Mouse (Mus musculus): ENCODE measurements around the gene Insl5. TPM values are rescaled to one million over a fixed set of nuclear protein-coding genes. Genes with fewer than 3 reads are reported as not detected.

Gene Insl5
- total RNA-seq, 1 experiment: not detected

GRCm38 (mm10) chr4:102990016-102990415 is 36.6 kb downstream of the Insl5 start:
- in situ Hi-C loops (cut with MboI; ENCODE audit: low sequenced_read_pairs in 2 of 2, unreplicated experiment in 2 of 2): no loop called here
- TF ChIP-seq ZNF384 (IDR thresholded peaks at IDR 0.05; ENCODE audit: low read depth, low read length) (no peak), MAFK (IDR thresholded peaks at IDR 0.05; ENCODE audit: insufficient read depth, low read depth, low read length) (no peak), CHD2 (IDR thresholded peaks at IDR 0.05; ENCODE audit: low read depth, low read length) (no peak), ZC3H11A (IDR thresholded peaks at IDR 0.05; ENCODE audit: borderline replicate concordance, low read depth, low read length) (no peak), HCFC1 (IDR thresholded peaks at IDR 0.05; ENCODE audit: borderline replicate concordance, insufficient read depth, low read length) (no peak)
- H3K27ac ChIP-seq (ENCODE audit: insufficient read depth, low read depth, low read length, poor library complexity, severe bottlenecking): no peak overlapping the region
- no peaks in the 10 kb centered on the region for H3K36me3 ChIP-seq (ENCODE audit: control insufficient read depth, insufficient read depth, low read length, poor library complexity, severe bottlenecking)
- H3K9ac ChIP-seq (ENCODE audit: insufficient read depth, low read depth, low read length, poor library complexity, severe bottlenecking): no peak overlapping the region
- no peak for DNase-seq (ENCODE audit: low read depth, low spot score)
- H3K4me1 ChIP-seq (ENCODE audit: control insufficient read depth in 2 of 2, insufficient read depth in 2 of 2, low read length in 2 of 2, poor library complexity in 1 of 2): no peaks in the 10 kb centered on the region
- no peak overlapping the region for H3K4me3 ChIP-seq (ENCODE audit: insufficient read depth in 1 of 2, low read depth in 1 of 2, low read length in 2 of 2, poor library complexity in 1 of 2, severe bottlenecking in 1 of 2)
- H3K9me3 ChIP-seq (ENCODE audit: control insufficient read depth, insufficient read depth, low read depth, low read length): no peaks in the 10 kb centered on the region

- H3K36me3 ChIP-seq (ENCODE audit: control insufficient read depth, insufficient read depth, low read length, poor library complexity, severe bottlenecking): no peaks in the 10 kb centered on the region
- in situ Hi-C loops (cut with MboI; ENCODE audit: low sequenced_read_pairs in 2 of 2, unreplicated experiment in 2 of 2): no loop called here
- TF ChIP-seq CHD2 (IDR thresholded peaks at IDR 0.05; ENCODE audit: low read depth, low read length) (no peak), ZC3H11A (IDR thresholded peaks at IDR 0.05; ENCODE audit: borderline replicate concordance, low read depth, low read length) (no peak), HCFC1 (IDR thresholded peaks at IDR 0.05; ENCODE audit: borderline replicate concordance, insufficient read depth, low read length) (no peak), MAFK (IDR thresholded peaks at IDR 0.05; ENCODE audit: insufficient read depth, low read depth, low read length) (no peak), ZNF384 (IDR thresholded peaks at IDR 0.05; ENCODE audit: low read depth, low read length) (no peak)
- no peak overlapping the region for H3K9ac ChIP-seq (ENCODE audit: insufficient read depth, low read depth, low read length, poor library complexity, severe bottlenecking)
- no peaks in the 10 kb centered on the region for H3K4me1 ChIP-seq (ENCODE audit: control insufficient read depth in 2 of 2, insufficient read depth in 2 of 2, low read length in 2 of 2, poor library complexity in 1 of 2)
- H3K27ac ChIP-seq (ENCODE audit: insufficient read depth, low read depth, low read length, poor library complexity, severe bottlenecking): no peak overlapping the region
- no peak overlapping the region for H3K4me3 ChIP-seq (ENCODE audit: insufficient read depth in 1 of 2, low read depth in 1 of 2, low read length in 2 of 2, poor library complexity in 1 of 2, severe bottlenecking in 1 of 2)
- DNase-seq (ENCODE audit: low read depth, low spot score): no peak
- H3K9me3 ChIP-seq (ENCODE audit: control insufficient read depth, insufficient read depth, low read depth, low read length): no peaks in the 10 kb centered on the region
These were observed 37.3 kb downstream of the Insl5 start for GRCm38 (mm10) chr4:102989391-102989790.

- in situ Hi-C loops (cut with MboI; ENCODE audit: low sequenced_read_pairs in 2 of 2, unreplicated experiment in 2 of 2): no loop called here
These were observed 38.1 kb downstream of the Insl5 start for GRCm38 (mm10) chr4:102988526-102988925.

DNA sequence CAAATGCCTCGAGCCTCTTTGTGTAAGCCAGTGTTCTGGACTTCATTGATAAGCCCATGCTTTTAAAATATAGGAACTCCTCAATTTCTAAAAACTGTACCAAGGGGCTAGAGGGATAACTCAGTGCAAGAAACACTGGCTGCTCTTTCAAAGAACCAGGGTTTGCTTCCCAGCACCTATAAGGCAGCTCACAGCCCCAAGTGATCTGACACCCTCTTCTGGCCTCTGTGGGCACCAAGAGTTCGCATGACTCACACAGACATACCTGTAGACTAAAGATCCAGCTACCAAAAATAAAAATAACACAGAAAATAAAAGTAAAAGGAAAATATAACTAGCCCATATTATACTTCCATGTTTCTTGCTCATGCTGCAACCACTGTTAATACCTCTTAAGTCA is 38.9 kb downstream of the Insl5 start:
- TF ChIP-seq ZC3H11A (IDR thresholded peaks at IDR 0.05; ENCODE audit: borderline replicate concordance, low read depth, low read length) (no peak), HCFC1 (IDR thresholded peaks at IDR 0.05; ENCODE audit: borderline replicate concordance, insufficient read depth, low read length) (no peak), ZNF384 (IDR thresholded peaks at IDR 0.05; ENCODE audit: low read depth, low read length) (no peak), CHD2 (IDR thresholded peaks at IDR 0.05; ENCODE audit: low read depth, low read length) (no peak), MAFK (IDR thresholded peaks at IDR 0.05; ENCODE audit: insufficient read depth, low read depth, low read length) (no peak)
- H3K36me3 ChIP-seq (ENCODE audit: control insufficient read depth, insufficient read depth, low read length, poor library complexity, severe bottlenecking): no peaks in the 10 kb centered on the region
- in situ Hi-C loops (cut with MboI; ENCODE audit: low sequenced_read_pairs in 2 of 2, unreplicated experiment in 2 of 2): no loop called here
- DNase-seq (ENCODE audit: low read depth, low spot score): no peak
- no peak overlapping the region for H3K4me3 ChIP-seq (ENCODE audit: insufficient read depth in 1 of 2, low read depth in 1 of 2, low read length in 2 of 2, poor library complexity in 1 of 2, severe bottlenecking in 1 of 2)
- no peak overlapping the region for H3K9ac ChIP-seq (ENCODE audit: insufficient read depth, low read depth, low read length, poor library complexity, severe bottlenecking)
- H3K9me3 ChIP-seq (ENCODE audit: control insufficient read depth, insufficient read depth, low read depth, low read length): no peaks in the 10 kb centered on the region
- no peaks in the 10 kb centered on the region for H3K4me1 ChIP-seq (ENCODE audit: control insufficient read depth in 2 of 2, insufficient read depth in 2 of 2, low read length in 2 of 2, poor library complexity in 1 of 2)
- H3K27ac ChIP-seq (ENCODE audit: insufficient read depth, low read depth, low read length, poor library complexity, severe bottlenecking): no peak overlapping the region

More at GRCm38 (mm10) chr4:102988526-102988925, 38.1 kb downstream of the Insl5 start:
- TF ChIP-seq ZC3H11A (IDR thresholded peaks at IDR 0.05; ENCODE audit: borderline replicate concordance, low read depth, low read length) (no peak), ZNF384 (IDR thresholded peaks at IDR 0.05; ENCODE audit: low read depth, low read length) (no peak), MAFK (IDR thresholded peaks at IDR 0.05; ENCODE audit: insufficient read depth, low read depth, low read length) (no peak), CHD2 (IDR thresholded peaks at IDR 0.05; ENCODE audit: low read depth, low read length) (no peak), HCFC1 (IDR thresholded peaks at IDR 0.05; ENCODE audit: borderline replicate concordance, insufficient read depth, low read length) (no peak)
- no peak overlapping the region for H3K4me3 ChIP-seq (ENCODE audit: insufficient read depth in 1 of 2, low read depth in 1 of 2, low read length in 2 of 2, poor library complexity in 1 of 2, severe bottlenecking in 1 of 2)
- H3K36me3 ChIP-seq (ENCODE audit: control insufficient read depth, insufficient read depth, low read length, poor library complexity, severe bottlenecking): no peaks in the 10 kb centered on the region
- H3K27ac ChIP-seq (ENCODE audit: insufficient read depth, low read depth, low read length, poor library complexity, severe bottlenecking): no peak overlapping the region
- H3K9ac ChIP-seq (ENCODE audit: insufficient read depth, low read depth, low read length, poor library complexity, severe bottlenecking): no peak overlapping the region
- H3K9me3 ChIP-seq (ENCODE audit: control insufficient read depth, insufficient read depth, low read depth, low read length): no peaks in the 10 kb centered on the region
- no peaks in the 10 kb centered on the region for H3K4me1 ChIP-seq (ENCODE audit: control insufficient read depth in 2 of 2, insufficient read depth in 2 of 2, low read length in 2 of 2, poor library complexity in 1 of 2)
- DNase-seq (ENCODE audit: low read depth, low spot score): no peak

GRCm38 (mm10) chr4:102987325-102987724 is 39.3 kb downstream of the Insl5 start:
- H3K36me3 ChIP-seq (ENCODE audit: control insufficient read depth, insufficient read depth, low read length, poor library complexity, severe bottlenecking): no peaks in the 10 kb centered on the region
- H3K27ac ChIP-seq (ENCODE audit: insufficient read depth, low read depth, low read length, poor library complexity, severe bottlenecking): no peak overlapping the region
- H3K4me3 ChIP-seq (ENCODE audit: insufficient read depth in 1 of 2, low read depth in 1 of 2, low read length in 2 of 2, poor library complexity in 1 of 2, severe bottlenecking in 1 of 2): no peak overlapping the region
- no peak for TF ChIP-seq HCFC1 (IDR thresholded peaks at IDR 0.05; ENCODE audit: borderline replicate concordance, insufficient read depth, low read length)
- TF ChIP-seq MAFK (IDR thresholded peaks at IDR 0.05; ENCODE audit: insufficient read depth, low read depth, low read length): no peak
- no peak for TF ChIP-seq CHD2 (IDR thresholded peaks at IDR 0.05; ENCODE audit: low read depth, low read length)
- no peak for TF ChIP-seq ZNF384 (IDR thresholded peaks at IDR 0.05; ENCODE audit: low read depth, low read length)
- no peak overlapping the region for H3K9ac ChIP-seq (ENCODE audit: insufficient read depth, low read depth, low read length, poor library complexity, severe bottlenecking)
- no peak for DNase-seq (ENCODE audit: low read depth, low spot score)
- in situ Hi-C loops (cut with MboI; ENCODE audit: low sequenced_read_pairs in 2 of 2, unreplicated experiment in 2 of 2): no loop called here
- H3K9me3 ChIP-seq (ENCODE audit: control insufficient read depth, insufficient read depth, low read depth, low read length): no peaks in the 10 kb centered on the region
- H3K4me1 ChIP-seq (ENCODE audit: control insufficient read depth in 2 of 2, insufficient read depth in 2 of 2, low read length in 2 of 2, poor library complexity in 1 of 2): peaks cover 0 to 3% of the 10 kb centered on the region in 2 experiments; a peak in 1 of 4 replicates

Measured in ES-E14 (cell line).